Mouse (Mus musculus) adrenal gland, postnatal 4 days (tissue): ENCODE results near the gene Tchp. TPM values are rescaled to one million over a fixed set of nuclear protein-coding genes. Genes with fewer than 3 reads are reported as not detected.

Experiments used
- DNase-seq, 2 experiments: peaks; one replicate each; pipeline ENCODE4 v3.0.0; 2021 to 2022; ENCODE audit warnings: low spot score in 2 of 2, mixed read lengths in 2 of 2
- total RNA-seq, 2 experiments: library from RNA; stranded (reverse); gene quantifications; 2 replicates each; pipeline ENCODE4 v1.2.3; 2021

Gene Tchp
- total RNA-seq, 2 experiments from 2014 or later: 16.3 to 16.9 TPM

DNA sequence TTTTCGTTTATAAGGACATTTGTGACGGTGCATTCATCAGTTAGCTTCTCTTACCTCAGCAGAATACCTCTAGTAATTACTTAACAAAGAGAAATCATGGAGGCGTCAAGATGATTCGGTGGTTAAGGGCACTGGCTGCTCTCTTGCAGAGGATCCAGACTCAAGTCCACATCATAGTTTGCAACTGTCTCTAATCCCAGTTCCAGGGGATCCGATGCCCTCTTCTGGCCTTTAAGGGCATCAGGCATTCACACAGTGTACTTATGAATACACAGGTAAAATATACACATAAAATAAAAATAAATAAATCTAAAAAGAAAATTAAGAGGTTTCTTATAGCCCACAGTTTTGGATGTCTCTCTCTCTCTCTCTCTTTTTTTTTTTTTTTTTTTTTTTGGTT is 11.8 kb upstream of the Tchp start:
- DNase-seq: no peak

DNA sequence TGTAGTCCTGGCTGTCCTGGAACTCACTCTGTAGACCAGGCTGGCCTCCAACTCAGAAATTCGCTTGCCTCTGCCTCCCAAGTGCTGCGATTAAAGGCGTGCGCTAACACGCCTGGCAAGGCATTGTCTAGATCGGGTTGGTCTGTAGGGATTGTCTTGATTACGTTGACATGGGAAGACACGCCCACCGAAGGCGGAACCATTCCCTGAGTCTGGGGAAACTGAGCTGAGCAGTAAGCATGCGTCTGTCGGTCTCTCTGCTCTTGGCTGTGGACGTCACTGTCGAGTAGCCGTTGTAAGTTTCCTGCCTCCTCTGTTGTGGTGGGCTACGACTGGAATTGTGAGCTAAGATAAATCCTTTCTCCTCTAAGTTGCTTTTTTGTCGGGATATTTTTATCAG is 10.6 kb upstream of the Tchp start:
- DNase-seq: no peak

DNA sequence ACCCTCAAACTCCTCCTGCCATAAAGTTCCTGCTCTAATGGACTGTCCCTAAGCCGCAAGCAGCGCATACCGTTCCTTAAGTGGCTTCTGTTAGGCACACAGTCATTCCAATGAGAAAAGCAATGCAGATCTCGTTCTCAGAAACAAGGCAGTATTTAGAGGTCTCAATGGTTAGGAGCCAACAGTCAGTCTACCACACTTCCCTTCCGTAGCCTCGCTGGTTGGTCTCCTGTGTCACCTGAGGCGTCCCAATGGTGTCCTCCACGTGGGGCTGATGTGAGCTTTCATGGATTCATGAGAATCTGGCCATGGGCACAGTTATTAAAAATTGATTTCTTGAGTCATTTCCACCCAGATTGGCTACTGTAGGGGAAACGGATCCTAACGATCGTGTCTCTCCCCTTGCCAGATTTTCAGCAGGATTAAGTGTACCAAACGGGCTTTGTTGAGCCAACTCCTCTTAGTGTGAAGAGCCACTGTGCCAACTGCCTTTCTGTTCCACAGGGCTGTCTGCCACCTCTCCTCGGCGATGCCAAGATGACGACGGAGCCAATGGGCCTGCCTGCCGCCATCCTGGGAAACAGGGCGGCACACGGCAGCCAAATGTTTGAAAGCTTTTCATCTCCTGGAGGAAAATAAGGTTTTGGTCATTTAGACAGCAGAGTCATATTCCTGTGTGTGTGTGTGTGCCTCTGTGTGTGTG is 9.4 kb upstream of the Tchp start:
- DNase-seq: no peak

DNA sequence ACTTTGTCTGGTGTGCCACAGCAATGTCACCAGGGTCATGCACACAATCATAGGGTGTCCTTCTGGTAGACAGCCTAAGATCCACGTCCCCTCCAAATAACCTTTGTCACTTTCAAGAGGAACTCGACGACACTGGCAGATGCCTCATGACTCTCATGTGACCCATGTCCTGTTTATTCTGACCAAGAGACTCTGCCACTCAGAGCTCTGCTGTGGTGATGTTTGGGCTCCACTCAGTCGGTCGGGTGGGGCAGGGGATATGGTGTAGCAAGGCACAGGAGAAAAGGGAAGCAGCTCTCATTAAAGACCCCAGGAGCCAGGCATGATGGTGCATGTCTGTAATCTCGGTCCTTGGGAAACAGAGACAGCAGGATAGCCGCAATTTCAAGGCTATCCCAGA is 8.5 kb upstream of the Tchp start:
- no peak for DNase-seq

GRCm38 (mm10) chr5:114702403-114703392 is 4.9 kb upstream of the Tchp start:
- DNase-seq: no peak

GRCm38 (mm10) chr5:114708491-114708890 is 931 bp downstream of the Tchp start:
- DNase-seq: no peak

DNA sequence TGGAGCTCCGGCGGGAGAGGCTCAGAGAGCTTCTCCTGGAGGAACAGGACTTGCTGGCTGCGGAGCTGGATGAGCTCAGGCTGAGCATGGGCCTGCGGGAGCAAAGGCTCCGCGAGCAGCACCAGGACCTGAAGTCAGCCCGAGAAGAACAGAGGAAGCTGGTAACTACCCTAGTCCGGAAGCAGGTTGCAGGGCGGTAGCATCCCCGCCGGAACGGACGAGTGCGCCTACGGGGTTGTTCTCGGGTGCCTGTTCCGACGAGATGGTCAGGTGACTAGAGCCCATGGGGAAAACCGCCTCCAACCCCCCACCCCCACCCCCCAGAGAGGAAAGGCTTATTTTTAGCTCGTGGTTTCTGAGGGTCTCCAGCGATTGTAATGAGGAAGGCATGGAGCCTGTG is 1.8 kb downstream of the Tchp start:
- DNase-seq: no peak

DNA sequence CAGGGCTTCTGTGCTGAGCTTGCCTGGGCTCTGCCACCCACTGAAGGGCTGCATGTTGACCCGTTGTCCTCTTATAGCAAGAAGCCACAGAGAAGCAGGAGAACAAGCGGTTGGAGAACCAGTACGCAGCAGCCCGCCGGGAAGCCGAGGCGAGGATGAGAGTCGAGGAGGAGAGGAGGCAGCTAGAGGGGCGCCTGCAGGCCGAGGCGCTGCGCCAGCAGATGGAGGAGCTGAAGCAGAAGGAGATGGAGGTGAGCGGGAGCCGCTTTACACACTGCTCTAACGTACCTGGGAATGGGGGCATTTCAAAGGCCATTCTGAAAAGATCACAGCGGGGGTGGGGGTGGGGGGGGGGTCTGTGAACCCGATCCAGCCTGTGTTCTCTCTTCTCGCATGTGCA is 7.0 kb downstream of the Tchp start:
- no peak for DNase-seq

DNA sequence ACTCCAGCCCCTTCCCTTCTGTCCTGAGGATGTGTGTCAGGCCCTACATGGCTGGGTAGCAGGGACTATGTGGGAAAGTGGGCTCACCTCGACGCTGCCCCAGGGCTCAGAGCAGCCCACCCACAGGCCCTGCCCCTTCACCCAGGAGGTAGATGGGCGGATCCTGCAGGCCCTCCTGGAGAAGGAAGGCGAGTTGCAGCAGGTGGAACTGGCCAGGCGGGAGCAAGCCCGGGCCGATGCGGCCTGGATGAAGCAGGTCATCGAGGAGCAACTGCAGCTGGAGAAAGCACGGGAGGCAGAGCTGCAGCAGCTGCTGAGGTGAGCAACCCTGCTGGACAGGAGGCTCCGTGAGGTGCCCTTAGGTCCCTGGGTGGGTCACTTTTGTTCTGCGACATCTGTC is 9.7 kb downstream of the Tchp start:
- no peak for DNase-seq

- no peak for DNase-seq
These were observed 10.4 kb downstream of the Tchp start for GRCm38 (mm10) chr5:114717937-114718336.

DNA sequence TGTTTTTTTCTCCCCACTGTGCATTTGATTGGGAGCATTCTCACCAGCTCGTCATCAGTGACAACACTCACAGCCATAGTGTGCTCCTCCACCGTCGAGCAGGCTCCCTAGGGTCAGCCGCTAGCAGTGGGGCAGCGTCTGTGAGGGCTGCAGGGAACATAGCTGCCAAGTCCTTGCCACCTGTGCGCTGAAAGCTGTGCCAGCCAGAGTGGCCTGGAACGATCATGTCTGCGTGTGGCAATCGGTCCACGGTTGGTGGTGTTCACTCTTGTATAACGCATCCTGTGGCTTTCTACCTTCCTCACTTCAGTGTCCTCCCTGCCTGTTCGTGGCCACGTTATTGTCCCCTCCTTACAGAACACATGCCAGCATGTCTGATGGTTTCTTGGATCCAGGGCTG is 10.9 kb downstream of the Tchp start:
- DNase-seq: no peak

- no peak for DNase-seq
These were observed 11.7 kb downstream of the Tchp start for GRCm38 (mm10) chr5:114719003-114719927.

GRCm38 (mm10) chr5:114719928-114720270 is 12.3 kb downstream of the Tchp start:
- no peak for DNase-seq

DNA sequence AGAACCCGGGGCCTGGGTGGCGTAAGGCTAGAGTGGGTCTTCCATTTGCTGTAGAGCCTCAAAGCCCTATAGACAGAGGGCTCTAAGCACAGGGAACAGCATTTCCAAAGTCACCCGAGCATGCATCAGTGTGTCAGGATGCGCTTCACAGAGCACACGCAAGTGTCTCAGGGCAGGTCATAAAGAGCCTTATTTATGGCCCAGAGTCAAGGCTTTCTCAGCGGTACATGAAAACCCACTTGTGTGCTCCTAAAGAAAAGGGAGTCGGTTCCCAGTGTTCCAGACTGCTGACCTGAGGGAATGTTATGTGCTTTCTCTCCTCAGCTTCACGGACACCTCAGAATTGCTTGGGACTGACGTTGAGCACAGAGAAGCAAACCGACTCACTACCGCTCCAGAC is 13.2 kb downstream of the Tchp start:
- no peak for DNase-seq

- no peak for DNase-seq
These were observed 14.4 kb downstream of the Tchp start for GRCm38 (mm10) chr5:114721969-114722368.

DNA sequence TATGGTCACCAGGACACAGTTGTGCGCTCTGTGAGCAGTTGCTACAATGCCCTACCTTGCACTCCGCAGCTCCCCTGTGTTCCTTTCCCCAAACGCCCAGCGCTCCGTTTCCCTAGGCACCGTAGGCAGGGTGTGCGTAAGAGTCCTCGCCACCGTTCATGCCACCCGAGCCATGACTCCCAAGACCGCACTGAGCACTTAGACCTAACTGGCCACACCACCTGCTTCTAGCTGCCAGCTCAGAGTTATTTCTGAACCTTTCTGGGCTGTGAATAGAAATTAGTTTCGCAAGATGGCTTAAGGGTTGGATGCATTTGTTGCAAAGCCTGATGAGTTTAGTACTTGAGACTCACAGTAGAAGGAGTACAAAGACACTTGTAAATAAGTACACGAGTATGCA is 15.3 kb downstream of the Tchp start:
- DNase-seq: no peak

- DNase-seq: no peak
These were observed 20.6 kb downstream of the Tchp start for GRCm38 (mm10) chr5:114728160-114728559.

DNA sequence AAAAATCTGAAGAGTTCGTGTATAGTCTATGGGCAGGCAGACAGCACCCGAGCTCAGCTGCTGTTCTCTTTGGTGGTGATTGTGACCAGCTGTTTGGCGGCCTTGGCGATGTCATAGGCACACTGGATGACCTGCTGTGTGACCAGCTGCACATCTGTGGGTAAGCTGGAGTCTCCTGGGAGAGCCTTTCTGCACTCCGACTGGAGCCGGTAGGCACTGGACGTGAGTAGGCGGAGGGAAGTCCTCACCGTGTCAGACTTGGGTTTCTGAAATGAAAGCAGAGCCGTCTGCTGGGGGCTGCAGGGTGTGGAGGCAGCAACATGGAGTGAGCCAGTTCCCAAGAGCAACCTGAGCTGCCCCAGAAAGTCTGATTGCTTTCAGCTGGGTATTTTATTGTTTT is 22.6 kb downstream of the Tchp start:
- no peak for DNase-seq

- DNase-seq: no peak
These were observed 23.9 kb downstream of the Tchp start for GRCm38 (mm10) chr5:114731498-114731897.

- no peak for DNase-seq
These were observed 24.4 kb downstream of the Tchp start for GRCm38 (mm10) chr5:114731969-114732368.

GRCm38 (mm10) chr5:114733606-114734005 is 26.0 kb downstream of the Tchp start:
- DNase-seq: peak in 1 of 2 experiments; percentile 36
